Mouse (Mus musculus) erythroblast, embryonic 14.5 days (primary cell): ENCODE results near the gene Gm14322.
"Not testable (repeated sequence)": the region's sequence is repeated elsewhere in the genome, so short reads cannot be mapped to it uniquely, and the experiment has no call there.

Experiments used
- GATA1 ChIP-seq: IDR thresholded peaks from 2 replicates; pipeline ENCODE4 v1.6.1; 2012; ENCODE audit warnings: low read length, inconsistent platforms, mixed read lengths
- TAL1 ChIP-seq: IDR thresholded peaks from 3 replicates; pipeline ENCODE4 v1.6.1; 2012; ENCODE audit warnings: low read length, inconsistent platforms, mixed read lengths

DNA sequence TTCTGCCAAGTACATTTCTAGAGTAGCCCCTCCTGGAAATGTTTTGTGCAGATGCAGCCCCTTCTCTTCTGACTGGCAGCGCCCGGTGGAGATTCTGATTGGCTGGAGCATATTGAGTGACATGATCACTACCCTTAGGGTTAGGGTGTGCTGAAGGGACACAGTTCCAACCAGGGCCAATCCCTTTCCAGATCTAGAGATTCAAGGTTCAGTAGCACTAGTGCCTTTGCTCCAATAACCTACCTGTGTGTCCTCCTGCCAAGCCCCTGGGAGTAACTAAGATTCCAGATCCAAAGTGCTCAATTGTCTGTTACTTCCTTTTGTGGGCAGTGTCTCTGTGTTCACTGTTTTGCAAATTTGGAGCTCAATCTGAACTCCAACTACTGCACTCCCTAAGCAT, 47.1 kb downstream of the Gm14322 start:
- TF ChIP-seq TAL1, GATA1: not testable (repeated sequence)
